Mouse (Mus musculus): ENCODE data around the gene Lifr.

The Lifr gene

DNA sequence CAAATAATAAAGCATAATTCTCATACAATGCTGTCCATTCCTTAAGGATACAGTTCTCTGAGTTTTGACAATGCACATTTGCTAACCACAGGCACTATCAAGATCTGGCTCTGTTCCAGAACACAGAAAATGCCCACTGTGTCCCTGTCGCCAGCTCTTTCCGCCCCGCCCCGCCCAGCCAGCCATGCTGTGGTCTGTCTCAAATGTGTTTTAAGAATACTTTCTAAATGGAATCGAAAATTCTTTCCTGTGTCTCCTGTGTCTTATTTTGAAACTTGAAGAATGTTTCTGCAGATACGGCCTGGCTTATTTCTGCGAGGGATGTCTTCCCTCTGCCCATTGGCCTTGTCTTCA, 64.3 kb downstream of the Lifr start:
- no peak for DNase-seq (ENCODE audit: low spot score in 2 of 2)

DNA sequence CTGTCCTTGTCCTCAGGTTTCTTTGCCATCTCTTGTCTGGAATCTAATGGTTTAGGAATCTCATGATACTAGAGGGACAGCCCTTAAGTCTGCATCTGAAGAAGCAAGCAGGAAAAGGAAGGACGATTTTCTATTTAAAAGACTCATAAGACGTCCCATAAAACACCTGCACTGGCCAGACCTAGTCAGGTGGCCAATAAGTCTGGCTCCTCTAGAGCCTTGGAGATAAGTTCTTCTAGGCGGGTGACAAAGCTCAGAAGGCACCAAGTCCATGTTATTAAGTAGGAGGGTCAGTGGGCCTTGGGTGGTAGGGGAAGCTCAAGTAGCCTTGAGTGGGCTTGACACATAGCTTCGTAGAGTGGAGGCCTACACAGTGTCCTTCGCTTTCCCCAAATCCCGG, 67.2 kb downstream of the Lifr start:
- no peak for DNase-seq (ENCODE audit: low spot score in 2 of 2)

DNA sequence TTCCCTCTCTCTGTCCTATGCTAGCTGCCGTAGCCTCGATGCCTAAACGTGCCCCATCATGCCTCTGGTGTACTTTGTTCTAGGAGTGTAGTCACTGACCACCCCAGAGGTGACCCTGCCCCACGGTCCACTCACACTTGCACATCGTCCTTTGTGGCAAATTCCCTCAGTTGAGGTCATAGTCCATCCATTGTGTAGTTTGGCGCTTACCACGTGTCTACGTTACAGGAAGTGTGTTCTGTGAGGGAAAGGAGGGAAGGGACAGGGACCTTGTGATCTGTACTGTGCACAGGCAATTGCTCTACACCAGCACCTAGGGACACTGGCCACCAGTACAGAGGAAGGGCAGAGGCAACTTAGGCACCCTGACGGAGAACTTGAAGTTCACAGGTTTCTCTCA, 69.5 kb downstream of the Lifr start:
- DNase-seq (ENCODE audit: low spot score in 2 of 2): no peak

DNA sequence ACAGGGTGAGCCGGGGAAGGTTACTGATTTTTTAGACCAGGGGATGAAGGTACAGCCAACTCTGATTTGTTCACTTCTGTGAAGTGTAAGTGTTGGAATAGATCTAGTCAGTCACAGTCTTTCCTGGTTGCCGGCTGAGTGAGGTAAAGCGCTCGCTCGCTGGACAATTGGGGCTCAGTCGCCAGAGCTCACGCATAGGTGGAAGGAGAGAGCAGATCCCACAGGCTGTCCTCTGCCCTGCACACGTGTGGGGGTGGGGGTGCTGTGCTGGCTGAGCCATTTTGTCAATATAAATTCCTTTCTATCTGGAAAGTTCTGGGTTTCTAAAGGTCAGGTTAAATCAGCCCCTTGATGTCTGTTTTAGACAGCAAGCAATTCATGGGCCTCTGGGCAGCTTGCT, 69.9 kb downstream of the Lifr start:
- no peak for DNase-seq (ENCODE audit: low spot score in 2 of 2)

DNA sequence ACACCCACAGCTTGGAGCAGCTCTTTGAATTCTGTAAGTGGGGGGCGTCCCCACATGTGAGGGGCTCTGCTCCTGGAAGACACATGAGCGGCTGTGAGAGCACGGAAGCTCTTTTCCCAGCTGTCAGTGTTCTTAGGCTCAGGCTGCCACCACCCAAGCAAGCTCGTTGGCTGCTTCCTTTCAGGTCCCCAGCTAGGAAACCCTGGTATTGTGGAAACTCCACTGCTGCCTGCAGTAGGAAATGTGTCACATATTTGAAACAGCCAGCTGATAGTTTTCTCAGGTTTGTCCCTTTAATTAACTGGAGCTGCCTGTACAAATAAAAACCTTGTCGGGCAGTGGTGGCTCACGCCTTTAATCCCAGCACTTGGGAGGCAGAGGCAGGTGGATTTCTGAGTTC, 73.4 kb downstream of the Lifr start:
- DNase-seq (ENCODE audit: low spot score in 2 of 2): no peak

DNA sequence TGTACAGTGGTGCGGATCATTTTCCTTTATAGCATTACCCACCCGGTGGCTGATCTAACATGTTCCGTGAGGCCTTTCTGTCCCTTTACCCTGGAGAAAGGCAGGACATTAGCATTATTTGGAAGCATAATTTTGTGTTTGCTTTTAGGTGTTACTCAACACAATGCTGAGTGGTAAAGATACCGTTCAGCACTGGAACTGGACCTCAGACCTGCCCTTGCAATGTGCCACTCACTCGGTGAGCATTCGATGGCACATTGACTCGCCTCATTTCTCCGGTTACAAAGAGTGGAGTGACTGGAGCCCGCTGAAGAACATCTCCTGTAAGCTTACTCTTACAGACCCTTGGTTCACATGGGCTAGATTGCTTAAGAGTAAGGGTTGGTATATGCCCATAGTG, 76.3 kb downstream of the Lifr start:
- DNase-seq (ENCODE audit: low spot score in 2 of 2): no peak

DNA sequence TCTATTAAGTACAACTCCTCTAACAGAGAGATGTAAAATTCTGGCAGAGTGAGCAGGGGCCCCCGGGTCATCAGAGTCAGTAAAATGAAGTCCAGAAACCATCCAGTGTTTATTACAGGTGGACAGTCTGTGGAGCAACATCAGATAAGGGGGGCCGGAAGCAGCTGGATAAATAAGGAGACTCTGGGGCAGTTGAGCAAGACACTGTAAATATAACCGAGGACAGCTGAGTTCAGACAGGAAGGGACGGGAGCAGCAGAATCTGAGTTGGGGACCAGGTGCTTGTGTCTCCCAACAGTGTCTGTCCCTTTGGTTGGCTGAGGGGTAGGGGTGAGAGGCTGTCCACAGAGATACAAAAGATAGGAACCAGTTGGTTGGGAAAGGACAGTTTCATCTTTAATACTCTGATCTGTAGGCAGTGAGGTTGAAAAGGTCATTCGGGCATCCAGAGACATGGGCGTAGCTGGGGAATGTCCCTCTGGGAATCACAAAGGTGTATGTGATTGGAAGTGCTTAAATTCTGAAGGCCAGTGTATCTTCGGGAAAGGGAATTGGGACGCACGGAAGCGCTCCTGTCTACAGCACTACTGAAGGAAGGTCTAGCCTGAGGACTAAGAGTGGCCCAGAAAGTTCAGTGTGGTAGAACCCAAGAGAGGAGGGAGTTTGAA, 77.0 kb downstream of the Lifr start:
- DNase-seq (ENCODE audit: low spot score in 2 of 2): no peak

DNA sequence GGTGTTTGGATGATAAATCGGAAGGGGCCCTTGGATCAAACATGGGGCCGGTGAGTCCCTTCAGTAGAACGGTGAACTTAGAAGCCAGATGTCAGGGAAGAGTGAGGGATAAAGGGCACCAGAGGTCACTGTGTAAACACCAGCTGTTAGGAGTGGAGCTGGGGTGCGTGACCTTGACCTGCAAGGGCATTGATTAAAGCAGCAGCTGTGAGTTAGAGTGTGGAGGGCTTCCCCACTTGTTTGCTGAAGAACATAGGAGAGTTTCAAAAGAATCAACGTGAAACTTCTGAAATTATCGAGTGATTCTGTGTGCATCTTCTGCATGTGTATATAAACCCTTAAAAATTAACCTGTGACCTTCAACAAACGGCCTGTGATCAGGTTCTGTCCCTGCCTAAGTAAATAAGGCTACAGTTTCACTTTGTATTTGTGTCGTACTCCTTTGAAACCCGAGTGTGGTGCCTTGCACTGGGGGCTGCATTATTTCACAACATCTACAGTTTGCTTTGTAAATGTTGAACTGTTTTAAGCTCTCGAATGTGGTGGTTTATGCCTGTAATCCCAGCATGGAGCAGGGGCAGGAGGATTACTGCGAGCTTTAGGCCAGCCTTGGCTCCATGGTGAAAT, 77.6 kb downstream of the Lifr start:
- DNase-seq (ENCODE audit: low spot score in 2 of 2): no peak

DNA sequence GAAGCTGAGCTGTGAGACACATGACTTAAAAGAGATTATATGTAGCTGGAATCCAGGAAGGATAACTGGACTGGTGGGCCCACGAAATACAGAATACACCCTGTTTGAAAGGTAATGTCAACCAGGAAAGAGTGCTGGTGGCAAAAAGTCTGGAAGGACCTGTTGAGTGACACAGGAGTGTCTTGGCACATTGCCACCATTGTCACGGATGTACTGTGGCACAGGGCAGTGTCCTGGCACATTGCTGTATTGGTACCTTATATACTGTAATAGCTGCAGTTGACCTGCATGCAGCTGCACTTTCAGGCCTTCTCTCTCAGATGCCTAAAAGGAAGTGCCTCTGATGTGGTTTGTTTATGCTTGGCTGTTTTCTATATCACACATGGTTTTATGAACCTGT, 82.5 kb downstream of the Lifr start:
- DNase-seq (ENCODE audit: low spot score in 2 of 2): no peak

DNA sequence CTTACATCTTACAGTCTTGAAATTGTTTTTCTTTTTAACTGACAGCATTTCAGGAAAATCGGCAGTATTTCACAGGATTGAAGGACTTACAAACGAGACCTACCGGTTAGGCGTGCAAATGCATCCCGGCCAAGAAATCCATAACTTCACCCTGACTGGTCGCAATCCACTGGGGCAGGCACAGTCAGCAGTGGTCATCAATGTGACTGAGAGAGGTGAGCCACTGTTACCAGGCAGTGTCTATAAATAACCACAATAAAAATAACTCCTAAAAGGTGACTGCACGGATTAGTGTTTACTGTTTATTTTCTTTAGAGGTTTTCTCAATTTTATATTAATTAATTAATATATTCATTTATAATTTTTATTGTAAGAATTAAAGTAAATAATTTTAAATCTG, 82.9 kb downstream of the Lifr start:
- no peak for DNase-seq (ENCODE audit: low spot score in 2 of 2)

DNA sequence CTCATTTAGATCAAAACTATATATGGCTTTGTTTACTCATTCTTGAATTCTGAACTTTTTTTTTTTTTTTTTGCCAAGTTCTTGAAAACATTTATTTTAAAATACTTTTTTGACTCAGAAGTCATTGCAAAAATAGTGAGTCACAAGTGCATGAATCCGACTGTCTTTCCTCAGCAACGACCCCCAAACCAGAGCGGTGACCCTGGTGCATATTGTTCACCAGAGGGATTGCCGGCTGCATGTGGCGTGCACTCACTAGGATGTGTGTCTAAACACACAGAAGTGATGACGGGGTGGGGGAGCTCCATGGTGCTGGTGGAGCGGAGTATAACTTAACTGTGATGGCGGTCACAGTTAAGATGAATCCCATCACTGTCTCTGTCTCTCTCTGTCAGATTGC, 83.4 kb downstream of the Lifr start:
- no peak for DNase-seq (ENCODE audit: low spot score in 2 of 2)

DNA sequence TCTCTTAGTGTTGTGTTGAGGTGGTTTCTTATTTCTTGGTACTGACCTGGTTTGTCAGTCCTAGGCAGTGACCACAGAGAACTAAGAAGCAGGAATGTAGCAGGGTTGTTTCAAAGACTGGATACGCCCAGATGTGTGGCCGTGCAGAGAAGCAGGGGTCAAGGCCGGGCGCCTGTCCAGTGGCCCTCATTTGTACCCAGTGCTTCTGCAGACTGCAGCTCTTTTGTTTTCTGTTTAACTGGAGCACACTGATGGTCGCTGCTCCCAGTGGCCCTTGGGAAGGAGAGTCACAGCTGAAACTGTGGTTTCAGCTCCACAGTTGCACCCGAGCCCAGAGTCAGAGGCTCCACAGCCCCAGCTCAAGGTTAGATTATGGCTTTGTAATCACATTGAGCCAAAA, 90.2 kb downstream of the Lifr start:
- DNase-seq (ENCODE audit: low spot score in 2 of 2): peak in 1 of 2 experiments; percentile 30

DNA sequence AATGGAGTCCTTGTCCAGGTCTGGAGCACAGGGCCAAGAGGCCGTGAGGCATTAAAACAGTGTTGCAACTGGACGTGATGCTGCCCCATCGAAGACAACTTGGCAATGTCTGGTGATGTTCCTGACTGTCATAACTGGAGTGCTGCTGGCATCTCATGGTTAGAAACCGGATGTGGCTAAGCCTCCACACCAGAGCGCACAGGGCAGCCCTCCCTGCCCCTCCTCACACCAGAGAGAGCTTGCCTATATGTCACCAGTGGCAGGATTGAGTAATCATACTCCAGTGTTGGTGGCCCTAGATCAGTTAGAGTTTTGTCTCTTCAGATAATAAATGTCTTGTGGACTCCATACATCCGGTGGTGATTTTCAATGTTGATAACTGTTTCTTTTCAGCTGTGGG, 97.3 kb downstream of the Lifr start:
- no peak for DNase-seq (ENCODE audit: low spot score in 2 of 2)

DNA sequence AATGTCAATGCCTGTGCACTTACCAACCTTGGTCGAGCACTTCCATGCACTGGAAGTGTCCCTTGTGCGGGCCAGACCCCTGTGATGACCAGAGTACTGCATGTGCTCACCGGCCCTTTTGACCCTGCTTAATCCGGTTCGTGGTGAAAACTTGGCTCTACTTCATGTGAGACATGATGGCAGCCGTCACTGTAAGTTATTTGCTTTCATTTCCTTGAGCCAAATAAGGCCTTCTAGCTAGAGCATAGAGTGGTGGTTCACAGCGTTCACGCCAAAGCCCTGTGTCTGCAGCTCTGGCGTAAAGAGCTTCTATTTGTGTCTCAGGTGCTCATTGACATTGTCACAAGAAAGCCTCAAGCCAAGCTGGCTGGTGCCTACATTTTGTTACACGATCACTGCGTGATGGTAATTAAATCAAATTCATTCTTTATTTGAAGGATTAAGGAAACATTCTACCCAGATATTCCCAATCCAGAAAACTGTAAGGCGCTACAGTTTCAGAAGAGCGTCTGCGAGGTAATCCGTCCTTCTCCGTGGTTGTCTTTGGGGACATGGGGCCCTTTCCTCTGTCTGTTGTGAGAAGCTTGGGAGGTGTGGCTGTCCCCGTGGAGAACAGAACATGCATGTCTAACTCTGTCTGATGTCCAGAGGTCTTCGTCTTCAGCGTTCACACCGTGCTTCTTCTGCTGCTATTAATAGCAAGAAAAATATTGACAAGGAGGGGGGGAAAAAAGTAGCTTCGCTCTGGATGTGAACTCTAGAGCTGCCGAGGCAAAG, 99.5 kb downstream of the Lifr start:
- DNase-seq (ENCODE audit: low spot score in 2 of 2): no peak

DNA sequence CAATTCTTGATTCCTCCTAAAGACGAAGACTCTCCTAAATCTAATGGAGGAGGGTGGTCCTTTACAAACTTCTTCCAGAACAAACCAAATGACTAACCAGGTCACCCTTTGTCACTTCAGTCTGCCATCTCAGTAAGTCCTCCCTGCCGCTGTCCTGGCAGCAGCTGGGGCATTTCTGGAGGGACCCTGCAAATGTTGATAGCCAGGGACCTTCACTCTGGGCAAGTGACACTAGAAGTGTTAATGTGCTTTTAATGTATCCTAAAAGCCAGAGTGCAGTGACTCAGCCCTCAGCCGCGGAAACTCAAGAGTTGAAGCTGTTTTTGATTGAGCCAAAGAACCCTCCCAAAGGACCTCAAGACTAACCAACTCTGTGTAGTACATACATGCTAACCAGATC, 100.7 kb downstream of the Lifr start:
- no peak for DNase-seq (ENCODE audit: low spot score in 2 of 2)

DNA sequence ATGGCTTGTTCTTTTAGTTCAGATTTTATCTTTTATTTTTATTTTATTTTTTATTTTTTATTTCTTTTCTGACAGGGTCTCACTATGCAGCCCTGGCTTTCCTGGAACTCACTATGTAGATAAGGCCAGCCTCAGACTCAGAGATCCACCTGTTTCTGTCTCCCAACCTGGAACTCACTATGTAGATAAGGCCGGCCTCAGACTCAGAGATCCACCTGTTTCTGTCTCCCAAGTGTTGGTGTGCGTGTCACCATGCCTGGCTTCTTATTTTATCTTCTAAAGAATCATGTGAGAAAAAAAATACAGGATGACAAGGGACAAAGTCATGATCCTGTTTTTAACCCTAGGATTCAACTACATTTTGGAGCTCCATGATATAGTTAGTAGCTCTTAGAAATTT, 102.2 kb downstream of the Lifr start:
- DNase-seq (ENCODE audit: low spot score in 2 of 2): no peak

DNA sequence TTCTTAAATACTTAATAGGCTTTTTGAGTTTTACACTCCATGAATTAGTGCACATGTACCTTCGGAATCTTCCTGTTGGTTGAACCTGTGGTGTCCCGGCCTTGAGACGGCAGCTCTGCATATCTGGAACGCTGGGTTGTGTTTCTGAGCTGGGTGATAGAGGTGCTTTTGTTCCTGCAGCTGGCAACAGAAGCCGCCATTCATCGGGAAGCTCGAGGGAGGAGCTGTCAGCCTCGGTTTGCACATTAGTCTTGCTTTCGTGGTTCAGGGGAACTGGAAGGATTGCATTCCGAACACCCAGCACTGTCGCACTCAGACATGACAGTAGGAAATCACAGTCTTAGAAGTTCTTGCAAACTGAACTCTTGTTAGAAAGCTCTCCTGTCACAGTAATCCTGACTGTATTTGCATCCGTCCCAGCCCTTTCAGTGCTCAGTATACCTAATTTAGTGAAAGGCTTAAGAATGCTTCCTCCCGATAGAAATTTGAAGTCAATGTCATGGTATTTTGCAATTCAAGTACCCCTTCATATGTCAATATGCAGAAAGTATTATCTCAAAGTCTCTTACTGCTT, 103.8 kb downstream of the Lifr start:
- peak in 1 of 2 experiments; percentile 36 for DNase-seq (ENCODE audit: low spot score in 2 of 2)

DNA sequence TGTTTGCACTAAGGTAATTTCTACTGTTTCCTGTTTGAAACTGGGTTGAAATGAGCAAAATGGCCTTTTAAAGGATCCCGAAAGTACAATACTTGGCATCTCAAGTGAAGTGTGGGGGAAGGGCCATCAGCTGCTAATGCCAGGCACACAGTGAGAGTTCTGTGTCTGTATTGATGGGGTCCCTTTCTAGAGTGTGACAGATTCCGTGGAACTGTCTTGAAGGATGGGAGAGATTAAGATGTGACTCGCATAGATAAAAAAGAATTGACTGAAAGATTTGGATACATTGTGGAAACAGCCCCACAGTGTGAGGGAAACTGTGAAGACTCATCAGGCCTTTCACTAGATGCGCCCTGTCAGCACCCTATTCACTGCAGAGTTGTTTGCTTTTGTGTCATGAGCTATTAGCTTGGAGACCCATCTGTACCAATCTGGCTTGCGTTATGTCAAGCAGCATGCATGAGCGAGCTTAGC, 104.4 kb downstream of the Lifr start:
- no peak for DNase-seq (ENCODE audit: low spot score in 2 of 2)

DNA sequence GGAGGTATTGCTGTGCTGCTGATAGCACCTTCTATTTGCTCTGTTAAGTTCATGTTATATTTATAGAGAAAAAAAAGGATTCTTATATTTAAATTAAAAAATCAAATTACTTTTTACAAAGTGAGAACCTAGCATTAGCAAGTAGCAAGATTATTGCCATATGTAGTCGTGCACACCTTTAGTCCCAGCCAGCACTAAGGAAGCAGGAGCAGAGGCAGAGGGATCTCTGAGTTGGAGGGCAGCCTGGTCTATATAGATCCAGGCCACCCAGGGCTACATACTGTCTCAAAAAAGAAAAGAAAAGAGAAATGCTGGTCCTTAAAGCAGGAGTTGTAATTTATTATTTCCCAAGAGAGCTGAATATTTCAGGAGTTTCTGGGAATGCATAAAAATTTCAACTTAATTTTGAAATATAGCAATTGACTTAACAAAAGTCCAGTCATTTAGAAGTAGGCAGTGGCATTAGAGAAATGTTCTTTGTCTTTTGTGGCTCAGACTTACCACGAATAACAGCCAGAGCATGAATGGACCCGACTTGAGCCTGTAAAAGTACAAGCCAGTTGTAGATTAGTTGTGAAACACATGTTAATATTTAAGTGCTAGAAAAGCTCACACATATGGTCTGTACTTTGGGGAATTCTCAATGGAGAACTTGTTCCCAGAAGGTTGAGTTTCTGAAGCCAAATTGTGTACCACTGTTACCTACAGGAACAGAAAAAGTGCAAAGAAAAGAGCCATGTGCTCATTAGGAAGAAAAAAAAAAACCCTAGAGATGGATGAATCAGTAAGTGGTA, 107.4 kb downstream of the Lifr start:
- DNase-seq (ENCODE audit: low spot score in 2 of 2): no peak

DNA sequence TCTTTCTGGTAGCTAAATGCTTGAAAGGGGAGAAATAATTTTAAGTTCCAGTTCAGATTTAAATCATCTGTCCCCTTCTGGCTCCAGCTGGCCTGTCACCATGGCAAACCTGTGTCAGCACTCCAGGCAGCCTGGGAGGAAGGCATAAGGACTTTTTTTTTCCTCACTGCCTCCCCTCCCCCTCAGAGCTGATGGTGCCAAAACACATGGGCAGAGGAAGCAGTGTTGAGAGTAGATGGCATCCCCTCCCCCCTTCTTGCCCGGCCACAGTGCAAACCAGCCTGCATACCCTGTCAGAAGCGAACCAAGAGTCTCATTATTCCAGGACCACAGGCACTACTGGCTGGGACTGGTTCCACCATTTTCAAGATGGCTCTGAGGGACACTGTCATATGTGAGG, 108.4 kb downstream of the Lifr start:
- DNase-seq (ENCODE audit: low spot score in 2 of 2): peak in 1 of 2 experiments; percentile 33

DNA sequence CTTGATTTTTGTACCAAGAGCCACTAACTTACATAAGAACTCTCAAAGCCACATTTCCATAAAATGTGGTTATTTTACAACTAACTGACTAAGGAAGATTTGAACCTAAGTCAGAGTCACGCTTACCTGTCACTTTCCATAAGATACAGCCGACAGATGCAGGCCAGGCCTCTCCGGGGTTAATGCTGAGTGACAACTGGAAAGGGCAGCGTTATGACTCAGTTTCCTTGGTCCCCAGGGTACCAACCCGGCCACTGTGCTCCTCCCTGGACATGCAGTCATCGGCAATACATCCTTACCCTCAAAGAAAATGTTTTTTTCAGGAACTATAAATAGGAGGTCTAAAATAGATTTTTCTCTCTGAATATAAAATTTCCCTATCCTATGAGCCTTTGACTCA, 109.9 kb downstream of the Lifr start:
- no peak for DNase-seq (ENCODE audit: low spot score in 2 of 2)

Data from left cerebral cortex, adult 9 months (tissue).